Mouse (Mus musculus): ENCODE measurements at regions not wholly inside any gene's neighbourhood (a gene's known extent, or its start where the extent isn't known, plus 50 kb on each side); places are given as distances from the start of the nearest gene placed in this dataset.
"Not testable (repeated sequence)": the region's sequence is repeated elsewhere in the genome, so short reads cannot be mapped to it uniquely, and the experiment has no call there.

DNA sequence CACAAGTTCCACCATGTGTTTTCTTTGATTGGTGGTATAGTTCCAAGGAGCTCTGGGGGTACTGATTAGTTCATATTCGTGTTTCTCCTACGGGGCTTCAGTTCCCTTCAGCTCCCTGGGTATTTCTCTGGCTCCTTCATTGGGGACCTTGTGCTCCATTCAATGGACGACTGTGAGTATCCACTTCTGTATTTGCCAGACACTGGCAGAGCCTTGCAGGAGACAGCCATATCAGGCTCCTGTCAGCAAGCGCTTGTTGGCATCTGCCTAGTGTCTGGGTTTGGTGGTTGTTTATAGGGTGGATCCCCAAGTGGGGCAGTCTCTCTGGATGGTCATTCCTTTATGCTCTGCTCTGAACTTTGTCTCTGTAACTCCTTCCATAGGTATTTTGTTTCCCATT is 1905.5 kb upstream of the Sel1l start:
- CTCF ChIA-PET, POLR2A ChIA-PET: not testable (repeated sequence)

DNA sequence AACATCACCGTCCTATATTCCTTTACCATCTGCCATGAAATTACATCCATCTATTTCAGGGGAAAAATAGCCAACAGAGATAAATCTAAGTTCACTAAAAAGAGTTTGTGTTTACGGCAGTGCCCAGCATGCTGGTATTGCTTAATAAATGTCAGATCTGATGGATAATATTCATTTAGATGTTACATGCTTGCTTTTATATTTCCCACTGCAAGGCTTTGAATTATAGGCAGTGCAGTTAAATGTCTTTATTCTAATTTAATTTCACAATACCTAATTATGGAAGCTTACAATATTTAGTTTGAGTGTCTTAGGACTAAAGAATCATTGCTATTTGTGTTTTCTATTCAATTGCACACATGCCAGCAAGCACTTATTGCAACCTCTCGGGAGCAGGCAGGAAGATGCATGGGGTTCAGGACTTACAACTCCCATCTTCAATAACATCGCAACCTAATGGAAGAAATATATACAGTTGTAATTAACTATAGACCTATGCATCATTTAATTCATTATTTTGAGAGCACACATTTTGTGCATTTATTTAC is 1899.4 kb upstream of the Sel1l start:
- POLR2A ChIA-PET = no interaction called here
- CTCF ChIA-PET = no interaction called here

DNA sequence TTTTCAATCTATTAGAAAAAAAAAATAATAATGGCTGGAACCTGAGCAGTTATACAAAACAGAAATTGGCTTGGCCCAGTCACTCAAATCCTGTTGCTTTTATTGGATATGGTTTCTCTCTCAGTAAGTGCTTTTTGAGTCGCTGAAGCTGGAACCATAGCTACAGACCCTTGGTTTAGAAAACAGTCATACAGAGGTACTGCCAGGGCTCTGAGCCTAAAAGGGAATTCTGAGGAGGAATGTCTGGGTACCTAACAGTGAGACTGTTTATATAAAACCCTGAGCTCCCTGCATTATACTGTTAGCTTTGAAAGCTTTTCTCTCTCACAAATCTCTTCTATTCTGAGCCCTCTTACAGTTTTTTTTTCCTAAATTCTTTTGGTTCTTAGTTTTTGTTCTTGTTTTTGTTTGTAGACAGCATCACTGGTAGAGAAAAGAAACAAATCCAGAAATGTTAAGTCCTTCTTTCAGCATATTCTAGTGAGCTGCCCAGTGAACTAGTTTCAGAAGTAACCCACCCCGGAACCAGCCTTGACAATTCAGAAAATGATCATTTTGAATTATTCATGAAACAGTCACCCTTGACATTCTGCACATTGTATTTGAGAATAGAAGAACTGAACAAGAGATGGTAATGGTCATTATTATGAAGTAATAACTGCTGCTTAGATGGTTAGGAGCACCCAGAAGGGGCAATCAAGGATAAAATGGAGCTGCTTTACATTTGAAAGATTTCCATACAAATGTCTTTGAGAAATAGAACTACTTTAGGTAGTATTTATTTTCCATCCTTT is 1869.9 kb upstream of the Sel1l start:
- ChIA-PET POLR2A (no interaction called here), CTCF (no interaction called here)

DNA sequence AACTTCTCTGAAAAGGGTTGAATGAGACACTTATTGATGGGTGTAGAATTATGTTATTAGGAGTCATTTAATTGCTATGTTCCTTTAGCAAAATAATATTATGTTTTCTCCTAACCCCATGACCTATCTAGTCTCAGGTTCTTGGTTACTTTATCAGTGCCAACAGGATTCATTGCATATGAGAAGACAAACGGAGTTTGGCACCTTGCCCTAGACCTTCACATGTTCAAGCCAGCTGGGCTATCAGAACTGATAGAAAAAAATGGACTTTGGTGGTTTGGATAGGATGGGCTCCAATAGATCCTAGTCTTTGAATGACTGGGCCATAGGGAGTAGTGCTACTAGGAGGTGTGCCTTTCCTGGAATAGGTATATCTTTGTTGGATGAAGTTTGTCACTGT is 1857.0 kb upstream of the Sel1l start:
- CTCF ChIA-PET = no interaction called here
- POLR2A ChIA-PET = no interaction called here

DNA sequence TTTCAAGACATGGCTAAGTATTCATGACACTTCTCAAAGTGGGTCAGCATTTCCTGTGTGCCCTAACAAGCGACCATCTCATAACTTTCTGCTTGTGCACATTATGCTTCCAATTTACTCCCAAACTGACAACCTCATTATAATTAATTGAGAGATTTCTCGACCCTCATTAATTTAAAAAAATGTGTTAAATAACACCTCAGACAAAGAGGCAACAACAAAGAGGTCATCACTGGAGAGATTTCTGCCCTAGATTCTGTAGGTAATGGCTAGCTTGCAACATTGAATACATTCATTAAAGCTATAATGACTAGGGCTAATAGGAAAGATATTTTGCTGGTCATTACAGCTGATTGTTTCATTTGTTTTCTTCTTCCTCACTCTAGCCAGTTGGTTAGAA is 1838.2 kb upstream of the Sel1l start:
- ChIA-PET CTCF (no interaction called here), POLR2A (no interaction called here)

DNA sequence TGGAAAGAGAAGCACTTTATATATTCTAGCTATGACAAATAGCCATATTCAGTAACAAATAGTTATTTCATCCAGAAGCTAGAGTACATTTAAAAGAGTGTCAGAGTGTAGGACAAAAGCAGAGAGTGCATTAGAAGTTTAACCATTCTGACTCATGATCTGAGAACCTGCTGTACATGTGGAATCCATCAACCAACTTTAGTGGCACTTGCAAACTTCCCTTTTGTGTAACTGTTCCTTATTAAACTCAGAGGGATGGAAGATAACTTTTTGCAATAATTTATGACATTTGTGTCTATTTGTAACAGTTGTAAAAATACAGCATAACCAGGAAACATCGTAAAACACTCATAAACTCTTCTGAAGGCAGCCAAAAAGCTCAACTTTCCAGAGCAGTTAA is 1835.4 kb upstream of the Sel1l start:
- ChIA-PET POLR2A (interaction anchor here in 1 of 4 experiments (0.5 kb wide), 1 partner anchor 81 kb away, joined by 4 read pairs; no protein-coding TSS in a partner anchor), CTCF (no interaction called here)

DNA sequence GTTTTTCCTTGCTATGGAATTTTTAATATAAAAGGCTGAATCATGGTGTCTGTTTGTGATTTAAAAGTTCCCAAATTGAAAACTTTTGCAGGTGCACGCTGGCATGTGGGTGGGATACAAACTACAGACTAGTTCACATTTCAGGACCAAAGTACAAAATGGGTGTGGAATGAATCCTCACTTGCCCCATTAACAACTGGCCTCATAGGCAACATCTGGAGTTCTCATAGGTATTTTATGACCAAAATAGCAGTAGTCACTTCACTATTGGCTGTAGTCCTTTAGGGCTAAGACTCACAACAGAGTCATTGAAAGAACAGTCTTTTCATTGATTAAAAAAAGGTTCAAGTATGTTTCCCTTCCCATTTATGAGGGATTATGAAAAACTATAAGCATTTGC is 1828.5 kb upstream of the Sel1l start:
- ChIA-PET POLR2A (no interaction called here), CTCF (no interaction called here)

DNA sequence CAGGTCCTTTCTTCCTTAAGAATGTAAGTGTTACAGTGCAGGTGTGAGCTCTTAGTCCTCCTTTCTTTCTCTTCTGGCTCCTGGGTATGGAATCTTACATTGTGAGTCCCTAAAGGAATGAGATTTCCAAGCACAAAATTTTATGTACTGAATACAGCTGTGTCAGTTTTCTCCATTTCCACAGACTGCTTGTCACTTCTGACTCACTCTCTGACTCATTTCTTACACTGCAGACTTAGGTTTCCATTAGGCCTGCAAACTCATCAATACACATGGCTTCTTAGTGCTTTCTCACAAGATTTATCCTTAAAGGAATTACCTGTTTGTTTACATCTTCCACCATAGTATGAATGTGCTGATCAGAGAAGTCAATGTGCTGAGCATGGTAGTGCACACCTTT is 1826.1 kb upstream of the Sel1l start:
- ChIA-PET POLR2A (no interaction called here), CTCF (no interaction called here)

DNA sequence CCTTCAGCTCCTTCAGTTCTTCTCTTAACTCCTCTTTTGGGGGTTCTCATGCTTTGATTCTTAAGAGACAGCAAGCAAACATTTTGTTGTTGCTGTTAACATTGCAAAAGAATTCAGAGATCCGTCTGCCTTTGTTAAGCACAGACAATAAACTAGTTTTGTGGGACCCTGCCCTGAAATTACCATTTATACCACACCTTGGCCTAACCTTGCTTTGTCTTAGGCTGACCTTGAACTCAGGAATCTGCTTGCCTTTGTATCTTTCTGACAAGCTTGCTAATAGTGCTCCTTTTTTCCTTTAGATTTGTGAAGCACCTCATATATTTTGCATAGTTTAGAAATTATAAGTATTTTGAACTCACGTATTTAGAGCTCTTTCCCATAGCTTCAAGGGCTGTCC is 1820.3 kb upstream of the Sel1l start:
- ChIA-PET POLR2A (no interaction called here), CTCF (no interaction called here)

DNA sequence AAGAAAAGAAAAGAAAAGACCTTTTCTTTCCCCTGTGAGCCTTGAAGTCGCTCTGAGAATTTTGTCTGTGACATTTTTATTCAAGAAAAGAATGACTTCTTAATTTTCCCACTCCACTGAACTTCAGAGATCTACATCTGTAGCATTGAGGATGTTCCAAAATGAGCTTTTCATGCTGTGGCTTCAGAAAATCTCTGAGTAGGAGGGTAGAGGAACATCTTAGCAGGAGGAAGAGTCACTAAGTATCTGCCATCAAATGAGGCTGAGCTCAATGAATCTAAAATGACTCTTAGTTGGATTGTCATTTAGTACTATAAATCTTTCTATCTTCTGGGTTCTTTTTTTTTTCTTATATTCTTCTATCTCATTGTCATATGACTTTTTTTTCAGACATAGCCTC is 1817.8 kb upstream of the Sel1l start:
- POLR2A ChIA-PET = no interaction called here
- CTCF ChIA-PET = no interaction called here

Data from embryonic stem cell, embryonic (primary cell).